Mouse (Mus musculus) midbrain, embryonic 11.5 days (tissue): ENCODE data around the gene Pgm1. TPM values are rescaled to one million over a fixed set of nuclear protein-coding genes. Genes with fewer than 3 reads are reported as not detected.

Experiments used
- polyA plus RNA-seq: library from polyadenylated mRNA; unstranded; fragments of >200 nt; fragmentation: Nextera tagmentation; extraction: Ambion mirVana; gene quantifications from 2 replicates; pipeline ENCODE4 v1.2.1, GENCODE M21; 2014

Pgm1 gene
- polyA plus RNA-seq, 1 experiment from 2014 or later: 46.7 TPM

Other genes with a start within 250 kb of the Pgm1 start
- gene Alg6, start 213.8 kb upstream of the Pgm1 start, polyA plus RNA-seq: 16.6 and 19.9 TPM in 2 replicates
- 29.1 and 29.7 TPM in 2 replicates for gene Efcab7, start 100.2 kb upstream of the Pgm1 start, polyA plus RNA-seq
- 66.5 and 69.2 TPM in 2 replicates for gene Itgb3bp, start 399 bp downstream of the Pgm1 start, polyA plus RNA-seq
- gene Ror1, start 166.4 kb downstream of the Pgm1 start, polyA plus RNA-seq: 4.8 TPM in 2 replicates